Mouse (Mus musculus) embryo, embryonic 9.5 days (tissue): Measurements from ENCODE around the gene Zfp286.

Experiments used
- DNase-seq: peaks from one replicate; pipeline ENCODE4 v3.0.0-alpha.2; 2017; ENCODE audit errors: extremely low spot score

The Zfp286 gene

GRCm38 (mm10) chr11:62708252-62708651, 81.0 kb downstream of the Zfp286 start:
- no peak for DNase-seq

- no peak for DNase-seq
These were observed 83.1 kb downstream of the Zfp286 start for GRCm38 (mm10) chr11:62706141-62706540.
